Mouse (Mus musculus): ENCODE measurements around the gene 5730522E02Rik. TPM values are rescaled to one million over a fixed set of nuclear protein-coding genes. Genes with fewer than 3 reads are reported as not detected.
"Not testable (repeated sequence)": the region's sequence is repeated elsewhere in the genome, so short reads cannot be mapped to it uniquely, and the experiment has no call there.

Gene 5730522E02Rik
- total RNA-seq (2021): 0.68 TPM in 1 of 2 replicates, not detected in the other
- long read RNA-seq, experiment 1, partial matches to known transcripts: 0 of 1 reads
- long read RNA-seq, experiment 1, other reads (novel, unspliced or antisense): 1 of 1 reads
- long read RNA-seq, experiment 2: 0 reads

DNA sequence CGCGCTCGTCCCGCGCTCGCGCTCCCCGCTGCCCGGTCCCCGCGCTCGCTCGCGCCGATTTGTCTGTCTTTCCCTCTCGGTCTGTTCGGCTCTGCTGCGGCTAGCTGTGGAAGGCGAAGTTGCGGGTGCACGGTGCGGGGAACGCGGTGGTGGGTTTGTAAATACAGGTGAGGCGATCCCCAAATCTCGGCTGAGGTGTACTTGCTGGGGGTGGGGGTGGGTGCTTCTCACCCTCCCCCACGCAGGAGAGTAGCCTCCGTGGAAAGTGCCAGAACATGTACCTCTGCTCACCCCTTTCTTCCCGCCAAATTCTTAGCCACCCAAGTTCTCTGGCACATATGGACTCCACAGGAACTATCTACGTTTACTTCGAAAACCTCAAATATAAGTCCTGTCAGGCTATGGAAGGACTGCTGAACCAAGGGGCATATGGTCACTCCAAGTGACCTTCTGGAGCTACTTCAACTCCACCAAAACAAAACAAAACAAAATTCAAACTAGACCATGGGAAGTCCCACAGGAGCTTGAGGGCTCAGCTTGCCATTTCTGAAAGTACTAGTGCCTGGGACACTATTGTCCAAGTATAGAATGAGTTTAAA, at the start of gene 5730522E02Rik:
Gene 5730522E02Rik, minus strand, starts transcription at position 182 of the 599 bp plus-strand sequence.
- DNase-seq: no peak

DNA sequence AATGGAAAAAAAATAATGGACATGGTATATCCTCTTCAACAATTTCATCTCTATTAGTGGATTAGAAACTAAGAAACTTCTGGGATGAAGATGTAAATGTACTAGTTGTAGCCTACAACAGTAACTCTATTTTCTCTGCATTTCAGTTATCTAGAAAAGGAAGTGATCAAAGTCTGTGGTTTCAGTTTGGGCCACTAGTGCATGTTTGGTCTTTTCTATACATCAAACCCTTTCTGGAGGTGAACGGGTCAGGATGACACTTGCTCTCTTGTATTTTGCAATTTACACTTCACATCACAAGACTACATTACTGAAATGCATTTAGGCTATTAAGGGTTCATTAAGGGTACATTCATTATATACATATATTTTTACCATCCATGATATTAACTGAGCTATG, 26.0 kb upstream of the 5730522E02Rik start:
- DNase-seq: no peak

DNA sequence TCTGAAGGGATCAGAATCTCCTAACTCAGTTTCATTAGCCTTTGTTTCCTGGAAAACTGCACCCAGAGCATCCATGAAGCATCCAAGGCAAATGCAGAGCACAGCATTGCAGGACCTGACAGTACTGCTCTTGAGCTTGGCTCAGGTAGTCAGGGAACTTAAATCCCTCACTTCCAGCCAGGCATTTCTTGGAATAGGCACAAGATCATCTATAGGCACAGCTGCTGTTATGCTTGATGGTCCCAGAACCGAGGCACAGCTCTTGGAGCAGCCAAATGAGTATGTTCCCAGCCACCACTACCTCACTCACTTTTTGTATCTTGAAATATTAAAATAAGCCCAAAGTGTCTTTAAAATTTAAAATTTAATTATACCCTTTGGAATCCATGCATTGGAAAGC, 19.3 kb upstream of the 5730522E02Rik start:
- DNase-seq: no peak

DNA sequence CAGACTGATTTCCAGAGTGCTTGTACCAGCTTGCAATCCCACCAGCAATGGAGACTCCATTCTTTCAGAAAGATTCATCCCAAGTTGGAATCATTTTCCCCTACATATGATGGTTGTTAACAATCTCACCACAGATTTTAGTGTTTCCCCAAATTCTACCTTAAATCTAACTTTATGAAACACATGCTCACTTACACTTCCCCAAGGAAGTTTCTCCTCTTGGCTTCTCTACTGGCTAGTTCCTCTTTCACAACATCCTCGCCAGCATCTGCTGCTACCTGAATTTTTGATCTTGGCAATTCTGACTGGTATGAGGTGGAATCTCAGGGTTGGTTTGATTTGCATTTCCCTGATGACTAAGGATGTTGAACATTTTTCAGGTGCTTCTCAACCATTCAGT, 3.1 kb upstream of the 5730522E02Rik start:
- not testable (repeated sequence) for DNase-seq

DNA sequence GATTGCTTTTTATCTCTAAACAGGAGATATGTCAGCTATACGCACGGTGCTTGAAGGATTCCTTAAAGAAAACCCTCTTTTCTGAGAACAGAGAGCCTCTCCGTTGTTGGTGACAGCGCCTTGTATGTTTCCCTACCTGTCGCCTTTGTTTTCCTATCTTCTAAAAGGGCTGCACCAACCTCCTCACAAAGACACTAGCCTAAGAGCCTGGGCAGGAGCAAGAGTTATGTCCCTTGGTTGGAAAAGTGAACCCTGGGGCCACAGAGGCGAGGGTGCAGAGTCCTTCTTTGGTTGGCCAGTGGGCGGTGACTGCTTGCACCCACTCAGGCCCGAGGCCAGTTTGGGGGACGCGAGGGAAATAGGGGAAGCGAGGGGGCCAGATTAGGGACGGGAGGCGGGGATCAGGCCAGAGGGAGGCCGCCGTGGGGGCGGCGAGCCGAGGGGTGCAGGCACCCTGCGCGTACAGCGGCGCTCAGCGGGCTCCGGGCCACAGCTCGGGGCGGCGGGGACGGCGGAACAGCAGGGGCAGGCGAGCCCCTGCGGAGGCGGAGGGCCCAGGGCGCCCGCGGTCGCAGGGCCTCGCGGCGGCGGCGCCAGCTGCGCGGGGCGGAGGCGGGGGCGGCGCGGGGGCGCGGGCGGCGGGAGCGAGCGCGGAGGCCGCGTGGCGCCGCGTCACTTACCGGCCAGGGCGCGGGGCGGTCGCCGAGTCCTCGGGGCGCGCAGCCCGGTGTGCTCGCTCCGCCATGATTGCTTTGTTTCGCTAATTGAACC, 567 bp downstream of the 5730522E02Rik start:
- DNase-seq: peak; percentile 74

DNA sequence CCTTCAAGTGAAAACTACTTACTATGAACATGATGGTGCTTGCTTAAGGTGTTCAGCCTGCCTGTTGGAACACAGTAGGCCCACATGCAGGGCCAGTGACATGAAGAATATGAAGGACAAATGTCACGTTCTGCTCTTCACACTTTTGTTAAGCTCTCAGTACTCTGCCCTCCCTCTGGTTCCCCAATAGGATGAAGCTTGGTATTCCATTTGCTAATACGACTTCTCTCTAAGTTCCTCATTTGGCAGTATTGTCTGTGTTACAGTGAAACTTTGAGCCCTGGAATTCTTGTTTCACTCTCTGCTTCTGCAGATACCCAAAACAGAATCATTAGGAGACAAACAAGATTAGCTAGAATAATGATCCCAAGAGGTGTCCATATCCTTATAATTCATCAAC, 7.1 kb downstream of the 5730522E02Rik start:
- no peak for DNase-seq

DNA sequence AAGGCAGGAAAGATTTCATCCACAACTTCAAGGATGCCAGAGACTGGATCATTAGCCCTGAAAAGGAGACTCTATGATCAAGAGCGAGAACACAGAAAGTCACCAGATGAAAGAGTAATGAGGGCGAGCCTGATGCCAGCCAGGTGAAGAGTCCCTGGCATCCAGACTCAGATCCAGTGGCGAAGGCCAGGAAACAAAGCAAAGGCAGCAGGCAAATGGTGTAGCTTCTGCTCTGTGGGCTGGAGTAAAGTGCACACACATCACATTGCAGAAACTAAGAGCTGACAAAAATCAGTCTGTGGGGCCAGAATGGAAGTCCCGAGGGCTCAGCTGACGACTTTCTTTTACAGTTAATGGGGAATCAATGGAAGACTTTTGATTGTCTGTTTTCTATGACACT, 7.7 kb downstream of the 5730522E02Rik start:
- no peak for DNase-seq

DNA sequence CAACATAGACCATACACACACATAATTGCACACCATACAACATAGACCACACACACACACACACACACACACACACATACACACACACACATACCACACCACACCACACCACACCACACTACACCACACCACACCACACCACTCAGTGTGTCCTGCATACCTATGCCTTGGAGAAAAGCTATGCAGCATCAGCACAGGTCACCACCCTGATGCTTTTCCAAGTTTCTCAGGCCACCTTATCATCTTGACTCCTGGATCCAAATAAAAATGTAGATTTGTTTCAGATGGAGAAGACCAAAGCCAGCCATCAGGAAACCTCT, 8.8 kb downstream of the 5730522E02Rik start:
- DNase-seq: no peak

DNA sequence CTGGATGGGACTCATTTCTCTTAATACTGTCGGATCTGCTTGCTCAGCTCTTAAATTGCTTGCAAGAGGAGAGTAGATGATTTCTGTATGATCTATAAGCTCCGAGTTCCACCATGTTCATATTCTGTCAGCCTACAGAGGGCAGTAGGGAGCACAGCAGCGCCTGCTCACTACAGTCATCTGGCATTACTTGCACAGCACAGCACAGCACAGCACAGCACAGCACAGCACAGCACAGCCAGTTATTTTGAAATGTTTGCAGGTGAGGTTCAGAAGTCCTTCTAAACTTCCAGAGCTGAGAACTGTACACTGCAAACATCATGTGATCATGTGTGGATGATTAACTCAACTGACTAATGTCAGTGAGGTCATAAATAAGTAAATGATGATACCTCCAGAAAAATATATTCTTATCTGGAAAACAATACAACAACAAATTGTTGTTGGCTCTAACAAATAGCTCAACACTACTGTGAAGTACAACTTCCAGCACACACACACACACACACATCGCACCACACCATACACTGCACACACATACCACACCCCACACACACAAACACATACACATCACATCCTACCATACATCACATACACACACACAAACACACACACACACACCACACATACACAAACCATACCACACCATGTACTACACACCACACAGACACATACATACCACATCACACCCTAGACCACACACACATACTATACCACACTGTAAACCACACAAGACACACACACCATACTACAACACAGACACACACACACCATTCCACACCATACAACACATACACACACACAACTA, 9.4 kb downstream of the 5730522E02Rik start:
- DNase-seq: peak; percentile 74

DNA sequence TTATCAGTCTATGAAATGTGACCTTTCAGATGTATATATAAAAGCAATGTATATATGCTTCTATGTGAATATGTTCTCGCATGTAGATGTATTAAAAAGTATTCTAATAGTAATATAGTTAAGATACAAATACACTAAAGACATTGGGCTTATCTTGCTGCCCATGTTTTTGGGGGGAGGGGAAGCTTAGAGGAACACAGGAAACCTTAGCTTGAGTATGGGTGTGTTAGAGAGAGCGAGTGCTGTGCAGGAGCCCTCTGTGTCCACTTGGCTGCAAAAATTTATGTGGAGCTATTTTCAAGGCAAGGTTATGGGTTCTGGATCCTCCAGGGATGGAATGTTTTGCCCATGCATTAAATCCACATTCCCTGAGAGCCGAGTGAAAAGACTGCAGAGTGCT, 15.1 kb downstream of the 5730522E02Rik start:
- no peak for DNase-seq

DNA sequence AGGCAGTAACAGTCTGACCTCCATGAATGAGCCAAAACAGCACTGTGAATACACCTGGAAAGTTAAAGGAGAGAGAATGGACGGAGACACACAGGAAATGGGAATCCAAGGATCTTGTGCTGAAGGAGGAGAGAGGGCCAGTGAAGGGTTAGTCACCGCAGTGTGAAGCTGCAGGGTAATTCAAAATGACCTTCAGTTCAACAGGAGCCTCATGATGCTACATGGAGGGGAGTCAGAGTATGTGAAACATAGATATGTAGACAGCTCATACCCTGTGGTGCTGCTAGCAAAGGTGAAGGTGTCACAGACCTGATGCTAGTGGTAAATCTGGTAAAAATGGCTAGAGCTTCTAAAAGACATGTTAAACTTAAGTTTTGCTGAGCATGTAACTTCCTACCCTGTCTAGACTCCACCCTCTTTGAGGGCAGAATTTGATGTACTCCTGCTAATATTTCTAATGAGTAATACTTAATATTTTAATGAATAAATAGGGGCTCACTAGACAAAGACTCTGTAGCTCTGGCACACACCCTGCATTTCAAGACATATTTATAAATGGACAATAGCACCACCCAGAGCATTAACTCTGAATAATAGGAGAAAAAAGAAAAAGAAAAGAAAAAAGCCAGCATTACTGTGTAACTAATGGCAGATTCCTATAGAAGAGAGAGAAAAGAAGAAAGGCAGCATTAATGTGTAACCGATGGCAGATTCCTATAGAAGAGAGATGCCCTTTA, 23.2 kb downstream of the 5730522E02Rik start:
- no peak for DNase-seq

DNA sequence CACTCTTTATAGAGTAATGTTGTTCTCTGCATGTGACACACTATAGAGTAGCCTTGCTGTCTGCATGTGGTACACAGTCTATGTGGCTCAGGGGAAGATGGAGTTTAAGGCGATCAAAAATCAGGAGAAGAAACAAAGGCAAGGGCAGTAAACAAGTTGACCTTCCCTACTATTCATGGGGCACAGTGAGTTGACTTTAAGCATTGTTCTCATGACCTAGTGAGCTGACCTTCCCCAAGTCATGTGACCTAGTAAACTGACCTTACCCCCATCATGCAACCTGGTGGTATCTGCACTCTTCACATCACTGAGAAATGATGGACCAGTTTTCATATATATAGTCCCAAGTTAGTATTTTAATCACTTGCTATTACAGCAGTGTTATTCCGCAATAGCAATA, 40.0 kb downstream of the 5730522E02Rik start:
- DNase-seq: no peak

DNA sequence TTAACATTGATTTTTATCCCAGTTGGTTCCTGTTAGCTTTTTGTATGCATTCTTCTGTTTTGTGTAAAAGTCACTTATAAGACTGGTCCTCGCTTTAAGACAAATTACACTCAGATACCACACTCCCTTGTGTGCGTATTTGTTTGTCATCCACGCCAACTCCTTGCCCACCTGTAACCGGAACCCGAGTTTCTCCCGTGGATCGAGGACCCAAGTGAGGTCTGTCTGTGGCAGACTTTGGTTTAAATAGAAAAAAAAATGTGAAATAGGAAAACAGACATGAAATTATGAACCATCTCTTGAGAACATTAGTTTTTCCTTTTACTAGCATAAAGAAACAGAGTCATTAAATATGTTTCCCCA, 43.0 kb downstream of the 5730522E02Rik start:
- DNase-seq: no peak

DNA sequence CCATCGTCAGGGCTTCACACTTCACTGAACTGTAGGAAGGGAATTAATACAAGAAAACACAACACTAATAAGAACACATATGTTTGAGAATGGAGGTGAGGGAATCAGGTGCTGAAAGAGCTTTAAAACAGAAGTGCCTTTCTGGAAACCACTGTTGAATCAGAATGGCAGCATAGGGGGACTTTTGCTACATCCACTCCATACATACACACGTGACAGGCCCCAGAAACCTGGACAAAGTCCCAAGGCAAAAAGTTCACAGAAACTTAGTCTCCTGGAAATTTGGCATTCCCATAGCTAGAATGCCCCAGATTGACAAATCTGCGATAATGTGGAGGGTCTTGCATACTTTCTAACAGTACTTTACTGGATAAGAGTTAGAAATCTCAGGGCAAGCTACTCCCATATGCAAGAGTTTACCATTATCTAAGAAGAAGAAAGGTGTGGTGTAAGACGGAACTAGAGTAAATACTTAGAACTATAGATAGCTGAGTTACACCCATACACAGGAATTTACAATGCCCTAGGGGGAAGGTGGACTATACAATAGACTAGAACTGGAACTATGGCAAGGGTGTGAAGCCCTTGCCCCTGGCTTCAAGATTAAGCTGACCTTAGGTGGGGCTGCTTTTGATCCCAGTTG, 43.5 kb downstream of the 5730522E02Rik start:
- DNase-seq: no peak

DNA sequence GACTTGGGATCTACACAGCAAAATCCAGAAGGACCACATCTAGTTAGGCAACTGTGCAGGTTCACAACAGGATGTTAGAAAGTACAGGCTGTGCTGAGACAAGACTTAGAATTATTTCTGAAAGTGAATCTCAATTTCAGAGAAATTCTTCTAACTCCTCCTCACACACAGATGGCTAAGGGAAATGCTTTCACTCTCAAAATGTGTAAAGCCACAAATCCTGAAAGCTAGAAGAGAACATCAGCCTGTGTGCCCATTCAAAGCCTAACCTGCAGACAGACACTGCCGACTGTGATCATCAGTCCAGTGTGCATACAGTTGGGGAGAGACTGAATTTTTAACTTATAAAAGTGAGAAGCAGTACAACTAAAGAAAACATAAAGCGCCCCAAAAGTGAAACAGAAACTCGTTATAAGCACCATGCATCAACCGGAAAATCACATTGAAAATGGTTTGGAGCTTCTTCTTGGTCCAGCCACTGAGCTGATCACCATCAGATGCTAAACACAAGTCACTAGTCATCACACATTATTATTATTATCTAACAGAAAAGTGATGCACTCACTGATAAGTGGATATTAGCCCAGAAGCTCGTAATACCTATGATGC, 45.8 kb downstream of the 5730522E02Rik start:
- no peak for DNase-seq

DNA sequence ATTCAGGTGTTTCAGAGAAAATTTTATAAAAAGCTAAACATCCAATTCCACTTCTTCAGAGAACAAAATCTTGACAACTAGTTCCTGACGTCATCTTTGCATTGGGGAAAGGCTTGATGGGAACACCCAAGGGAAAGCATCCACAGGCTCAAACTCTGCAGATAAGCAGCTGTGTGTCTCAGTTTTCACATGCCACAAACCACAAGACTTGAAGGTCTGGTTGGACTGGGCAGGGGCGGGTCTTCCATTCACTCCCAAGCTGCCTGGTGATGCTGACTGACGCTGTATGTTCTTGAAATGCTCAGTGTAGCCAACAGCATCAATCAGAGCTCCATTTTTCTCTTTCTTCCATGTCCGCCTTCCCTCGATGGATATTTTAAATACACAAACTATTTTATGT, 49.2 kb downstream of the 5730522E02Rik start:
- no peak for DNase-seq

DNA sequence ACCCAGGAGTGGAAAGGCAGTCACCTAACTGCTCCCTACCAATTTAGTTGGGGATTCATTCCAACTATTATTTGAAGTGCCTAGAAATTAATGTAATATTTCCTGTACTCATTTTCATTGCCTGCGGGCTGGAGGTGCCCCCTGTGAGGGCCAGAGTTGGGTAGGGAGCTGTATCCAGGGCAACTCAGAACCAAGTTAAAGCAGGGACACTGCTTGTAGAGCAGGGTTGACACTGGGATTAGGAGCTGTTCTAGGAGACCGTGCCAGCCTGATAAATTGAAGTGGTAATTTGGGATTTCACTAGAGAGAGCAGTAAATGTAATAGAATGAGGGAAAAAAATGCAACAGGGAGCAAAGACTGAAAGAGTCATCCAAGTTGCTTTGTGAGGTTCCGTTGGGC, 51.5 kb downstream of the 5730522E02Rik start:
- no peak for DNase-seq

DNA sequence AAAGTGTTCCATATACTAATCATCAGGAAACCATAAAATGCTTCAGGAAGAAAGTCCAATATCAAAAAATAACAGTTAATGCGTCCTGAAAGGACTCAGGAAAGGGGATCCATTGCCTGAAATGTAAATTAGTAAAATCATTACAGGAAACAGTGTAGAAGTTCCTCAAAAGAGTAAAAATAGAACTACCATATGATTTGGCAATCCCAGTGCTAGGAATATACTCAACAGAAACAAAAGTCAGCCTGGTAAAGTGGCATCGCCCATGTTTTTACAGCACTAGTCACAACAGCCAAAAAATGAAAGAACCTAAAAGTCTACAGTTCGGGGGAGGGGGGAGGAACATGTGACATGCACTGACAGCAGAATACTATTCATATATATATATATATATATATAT, 70.5 kb downstream of the 5730522E02Rik start:
- DNase-seq: no peak

DNA sequence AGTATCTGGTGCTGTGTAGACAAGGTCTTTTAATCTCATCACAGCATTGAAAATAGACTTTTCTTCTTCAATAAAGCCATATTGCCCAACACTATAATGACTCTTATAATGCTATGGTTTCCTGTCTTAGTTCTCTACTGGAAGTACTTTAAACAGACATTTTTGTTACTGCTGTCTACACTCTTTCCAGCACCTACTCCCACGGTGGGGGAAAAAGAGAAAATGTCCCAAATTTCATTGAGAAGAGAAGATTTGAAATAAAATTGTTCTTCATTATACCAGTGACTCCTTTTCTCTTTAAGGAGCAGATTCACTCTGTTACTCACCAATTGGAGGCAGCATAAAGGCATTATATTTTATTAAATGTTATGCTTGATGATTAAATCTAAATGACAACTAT, 72.5 kb downstream of the 5730522E02Rik start:
- no peak for DNase-seq

DNA sequence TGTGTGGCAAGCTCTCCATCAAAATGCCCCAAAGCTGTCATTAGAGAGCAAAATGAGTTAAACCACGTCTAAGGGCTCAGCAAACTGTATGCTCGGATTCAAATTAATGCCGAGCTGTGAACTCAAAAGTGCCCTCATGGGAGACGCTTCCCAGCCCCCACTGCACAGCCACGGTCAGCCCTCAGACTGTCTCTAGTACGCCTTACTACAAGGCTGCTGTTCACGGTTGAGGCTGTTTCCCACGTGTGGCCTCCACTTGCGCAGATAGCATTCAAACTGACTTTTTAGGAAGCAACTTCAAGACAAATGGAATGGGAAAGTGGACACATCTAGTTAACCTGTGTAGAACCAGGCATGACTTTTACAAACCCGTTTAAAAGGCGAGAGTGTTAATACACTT, 79.7 kb downstream of the 5730522E02Rik start:
- no peak for DNase-seq

DNA sequence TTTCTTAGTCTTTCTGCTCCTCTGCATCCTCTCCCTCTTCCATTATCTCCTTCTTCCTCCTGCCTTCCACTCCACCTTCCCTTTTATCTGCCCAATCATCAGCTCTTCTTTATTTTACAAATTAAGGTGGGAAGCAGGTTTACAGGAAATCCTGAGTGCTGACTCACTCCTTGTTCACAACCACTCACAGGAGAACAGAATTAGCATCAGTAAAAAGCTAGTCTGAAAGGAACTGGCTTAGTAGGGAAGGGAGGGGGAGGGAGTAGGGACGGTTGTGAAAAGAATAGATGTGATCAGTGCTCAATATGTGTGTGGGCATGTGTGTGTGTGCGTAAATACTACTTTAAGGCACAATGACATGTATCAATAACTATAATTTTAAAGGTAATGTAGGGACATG, 81.5 kb downstream of the 5730522E02Rik start:
- no peak for DNase-seq

DNA sequence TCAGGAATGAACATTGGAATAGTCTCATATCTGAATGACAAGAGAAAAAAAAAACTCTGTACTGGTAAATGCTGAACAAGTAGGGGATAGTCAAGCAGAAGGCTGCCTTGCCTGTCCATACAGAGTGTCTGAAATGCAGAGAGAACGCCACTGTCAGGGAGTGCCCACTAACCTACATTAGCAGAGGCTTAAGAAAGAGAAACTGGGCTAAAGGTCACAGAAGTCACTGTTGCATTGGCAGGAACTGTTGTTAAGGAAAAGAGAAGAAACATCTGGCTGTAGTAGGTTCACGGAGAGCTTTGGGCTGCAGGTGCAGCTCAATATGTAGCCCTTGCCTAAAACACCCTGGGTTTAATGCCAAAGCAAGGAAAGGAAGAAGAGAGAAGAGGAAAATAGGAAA, 82.2 kb downstream of the 5730522E02Rik start:
- no peak for DNase-seq

Data from adrenal gland, postnatal 14 days (tissue).